Mouse (Mus musculus) hindbrain, embryonic 15.5 days (tissue): ENCODE results near the gene Lifr. TPM values are rescaled to one million over a fixed set of nuclear protein-coding genes. Genes with fewer than 3 reads are reported as not detected.

Source experiments
- ATAC-seq: fragments of 200-750 bp; cut with Nextera tagmentation; 2 replicates; pipeline ENCODE4 v1.8.0; 2017; ENCODE audit warnings: low read depth, moderate number of reproducible peaks, moderate TSS enrichment; ENCODE audit not compliant: low FRiP score
- H3K27ac ChIP-seq: fragments of 300-500 bp; sonication (generic); replicated peaks from 2 replicates; pipeline ENCODE4 v1.5.1; 2015; ENCODE audit warnings: mild to moderate bottlenecking, inconsistent platforms
- H3K27me3 ChIP-seq: fragments of 300-500 bp; sonication (generic); 2 replicates; pipeline ENCODE4 v1.6.1; 2015; ENCODE audit warnings: control low read depth, inconsistent platforms
- H3K36me3 ChIP-seq: fragments of 300-500 bp; sonication (generic); 2 replicates; pipeline ENCODE4 v1.6.1; 2015; ENCODE audit warnings: control low read depth, inconsistent platforms
- H3K4me1 ChIP-seq: fragments of 300-500 bp; sonication (generic); replicated peaks from 2 replicates; pipeline ENCODE4 v1.6.1; 2015; ENCODE audit warnings: control low read depth, inconsistent platforms
- H3K4me2 ChIP-seq: fragments of 300-500 bp; sonication (generic); 2 replicates; pipeline ENCODE4 v1.6.1; 2015; ENCODE audit warnings: moderate library complexity, mild to moderate bottlenecking, inconsistent platforms
- H3K4me3 ChIP-seq: fragments of 300-500 bp; sonication (generic); 2 replicates; pipeline ENCODE4 v1.5.1; 2015; ENCODE audit warnings: mild to moderate bottlenecking, inconsistent platforms
- H3K9ac ChIP-seq: fragments of 300-500 bp; sonication (generic); 2 replicates; pipeline ENCODE4 v1.6.1; 2015; ENCODE audit warnings: inconsistent platforms
- H3K9me3 ChIP-seq: fragments of 300-500 bp; sonication (generic); 2 replicates; pipeline ENCODE4 v1.6.1; 2016; ENCODE audit warnings: control low read depth, inconsistent platforms
- WGBS: fragments of 180-500 bp; shearing (Covaris S2); methylation state at CpG from one replicate; pipeline ENCODE4 v1.1.7; 2015; 5-methylcytosine and 5-hydroxymethylcytosine counted together
- polyA plus RNA-seq: library from polyadenylated mRNA; unstranded; fragments of >200 nt; fragmentation: Nextera tagmentation; extraction: Ambion mirVana; gene quantifications from 2 replicates; pipeline ENCODE4 v1.2.1, GENCODE M21; 2015

The Lifr gene
- polyA plus RNA-seq, 1 experiment from 2014 or later, result 18.3 TPM

GRCm38 (mm10) chr15:7116216-7116615 is 25.8 kb downstream of the Lifr start:
- Histone ChIP-seq H3K4me3 (no peak overlapping the region), H3K27me3 (no peaks in the 10 kb centered on the region), H3K27ac (no peak overlapping the region), H3K9me3 (no peaks in the 10 kb centered on the region), H3K9ac (no peak overlapping the region), H3K4me1 (no peaks in the 10 kb centered on the region), H3K36me3 (no peaks in the 10 kb centered on the region), H3K4me2 (no peak overlapping the region)
- WGBS, result 59% methylated on average over 1 of the region's 1 CpGs
- no peak for ATAC-seq

DNA sequence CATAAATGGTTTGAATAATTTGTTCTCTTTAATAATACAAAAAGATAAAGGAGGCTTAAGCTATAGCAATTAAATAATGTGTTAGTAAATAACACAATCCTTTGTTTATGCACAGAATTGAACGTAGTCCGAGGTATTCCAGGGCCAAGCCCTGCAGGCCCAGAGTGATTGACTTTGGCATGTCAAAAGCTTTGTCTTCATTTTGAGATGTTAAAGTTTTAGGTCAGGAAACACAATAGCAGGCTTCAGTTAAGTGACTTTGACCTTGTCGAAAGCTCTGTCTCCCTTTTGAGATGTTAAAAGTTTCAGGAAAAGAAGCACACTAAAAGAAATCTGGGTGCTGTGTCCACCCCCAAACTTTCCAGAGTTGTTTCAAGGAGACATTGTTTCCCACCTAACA is 26.3 kb downstream of the Lifr start:
- Histone ChIP-seq H3K36me3 (no peaks in the 10 kb centered on the region), H3K27me3 (no peaks in the 10 kb centered on the region), H3K9ac (no peak overlapping the region), H3K9me3 (no peaks in the 10 kb centered on the region), H3K4me1 (no peaks in the 10 kb centered on the region), H3K4me2 (no peak overlapping the region), H3K27ac (no peak overlapping the region), H3K4me3 (no peak overlapping the region)
- 50% methylated on average over 3 of the region's 3 CpGs for WGBS
- ATAC-seq, result no peak

DNA sequence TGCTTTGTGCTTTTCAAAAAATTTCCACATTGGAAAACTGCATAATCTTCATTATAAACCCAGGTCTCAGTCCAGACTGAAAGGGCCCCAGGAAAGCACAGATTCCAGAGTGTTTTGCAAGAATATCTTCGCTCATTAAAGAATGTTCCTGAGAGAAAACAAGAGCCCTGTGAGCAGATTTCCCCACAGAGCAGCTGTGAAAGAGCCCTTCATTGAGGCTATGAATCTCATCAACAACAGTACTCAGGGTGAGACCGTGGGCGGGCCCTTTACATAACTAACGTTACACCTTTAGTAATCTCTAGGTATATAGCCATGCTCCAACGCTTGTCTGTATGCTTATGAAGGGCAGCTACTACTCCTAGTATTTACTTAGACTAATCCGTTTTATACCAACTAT is 27.5 kb downstream of the Lifr start:
- H3K4me2 ChIP-seq, result no peak overlapping the region
- no peak for ATAC-seq
- no peaks in the 10 kb centered on the region for H3K36me3 ChIP-seq

DNA sequence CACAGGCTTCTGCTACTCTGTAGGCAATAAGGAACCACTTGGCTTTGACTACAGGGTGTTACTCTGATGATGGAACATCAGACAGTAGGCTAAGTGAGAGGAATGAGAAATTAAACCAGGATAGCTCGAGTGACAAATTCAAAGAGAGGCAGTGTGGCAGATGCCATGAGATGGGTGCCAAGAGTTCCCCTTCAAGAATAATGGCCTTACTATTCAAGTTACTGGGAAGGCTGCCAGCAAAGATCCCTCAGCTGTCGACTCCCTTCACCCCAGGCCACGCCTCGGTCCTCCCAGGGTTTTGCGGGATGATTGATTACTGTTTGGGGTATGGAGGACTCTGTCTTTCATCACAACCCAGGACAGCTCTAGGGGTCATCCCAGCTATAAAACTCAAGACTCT is 28.4 kb downstream of the Lifr start:
- Histone ChIP-seq H3K9me3 (no peaks in the 10 kb centered on the region), H3K27ac (no peak overlapping the region), H3K27me3 (no peaks in the 10 kb centered on the region), H3K4me2 (no peak overlapping the region), H3K9ac (no peak overlapping the region), H3K4me3 (no peak overlapping the region), H3K4me1 (no peaks in the 10 kb centered on the region), H3K36me3 (no peaks in the 10 kb centered on the region)
- WGBS, result 44% methylated on average over 5 of the region's 5 CpGs
- peak; percentile 88 for ATAC-seq

More for the DNA sequence above, 27.5 kb downstream of the Lifr start:
- Histone ChIP-seq H3K9me3 (no peaks in the 10 kb centered on the region), H3K4me1 (no peaks in the 10 kb centered on the region), H3K27ac (no peak overlapping the region), H3K27me3 (no peaks in the 10 kb centered on the region), H3K4me3 (no peak overlapping the region), H3K9ac (no peak overlapping the region)
- WGBS, result 76% methylated on average over 6 of the region's 6 CpGs

DNA sequence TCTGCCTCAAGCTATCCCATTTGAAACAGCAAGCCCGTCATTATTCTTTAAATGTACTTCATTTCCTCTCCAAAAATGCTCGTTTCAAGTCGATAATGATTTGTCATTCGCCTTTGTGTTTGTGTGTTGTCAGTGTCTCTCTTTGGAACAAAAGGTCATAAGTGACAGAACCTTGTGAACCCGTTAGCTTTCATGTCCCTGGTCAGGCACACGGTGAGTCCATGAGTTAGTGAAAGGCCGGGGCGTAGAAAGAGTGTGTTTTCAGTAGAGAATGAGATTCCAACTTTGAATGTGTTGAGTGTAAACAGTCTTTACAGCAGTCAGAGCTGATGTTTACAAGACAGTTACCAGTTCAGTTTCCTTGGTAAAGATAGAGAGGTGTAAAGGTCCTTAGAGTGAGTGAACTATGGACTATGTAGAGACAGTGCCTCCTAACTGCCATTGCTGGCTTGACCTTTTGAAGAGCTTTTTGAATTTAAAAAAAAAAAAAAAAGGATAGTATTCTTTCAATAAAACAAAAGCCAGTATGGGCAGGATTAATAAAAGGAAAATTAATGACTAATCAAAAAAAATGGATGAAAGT is 29.6 kb downstream of the Lifr start:
- 70% methylated on average over 8 of the region's 8 CpGs for WGBS
- no peak overlapping the region for H3K4me3 ChIP-seq
- H3K27me3 ChIP-seq, result no peaks in the 10 kb centered on the region
- H3K4me2 ChIP-seq, result no peak overlapping the region
- no peak overlapping the region for H3K27ac ChIP-seq
- H3K4me1 ChIP-seq, result no peaks in the 10 kb centered on the region
- H3K9me3 ChIP-seq, result no peaks in the 10 kb centered on the region
- ATAC-seq, result no peak
- H3K36me3 ChIP-seq, result no peaks in the 10 kb centered on the region
- no peak overlapping the region for H3K9ac ChIP-seq

- Histone ChIP-seq H3K4me2 (no peak overlapping the region), H3K4me3 (no peak overlapping the region), H3K9me3 (no peaks in the 10 kb centered on the region), H3K36me3 (no peaks in the 10 kb centered on the region), H3K4me1 (peaks cover 7% of the 10 kb centered on the region), H3K27ac (no peak overlapping the region), H3K9ac (no peak overlapping the region), H3K27me3 (no peaks in the 10 kb centered on the region)
- ATAC-seq, result no peak
- 50% methylated on average over 5 of the region's 5 CpGs for WGBS
Observed at GRCm38 (mm10) chr15:7123781-7124450, 33.5 kb downstream of the Lifr start.

DNA sequence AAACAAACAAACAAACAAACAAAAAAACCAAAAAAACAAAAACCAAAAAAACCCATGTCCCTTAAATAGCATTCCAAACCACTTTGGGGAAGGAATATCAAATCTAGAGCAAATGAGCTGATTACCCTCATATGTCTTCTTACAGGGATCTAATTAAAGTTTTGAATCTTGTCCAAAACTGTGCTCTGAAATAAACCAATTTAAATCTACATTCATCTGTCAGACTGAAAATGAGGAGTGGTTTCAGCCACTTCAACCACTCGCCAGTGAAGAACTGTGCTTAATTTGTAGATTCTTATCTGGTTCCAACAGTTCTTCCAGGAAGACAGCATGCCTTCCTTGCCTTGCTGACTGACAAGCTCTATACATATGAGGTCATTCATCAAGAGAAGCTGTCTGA is 35.8 kb downstream of the Lifr start:
- Histone ChIP-seq H3K9ac (no peak overlapping the region), H3K36me3 (no peaks in the 10 kb centered on the region), H3K4me3 (no peak overlapping the region), H3K4me2 (no peak overlapping the region), H3K27me3 (no peaks in the 10 kb centered on the region), H3K4me1 (peaks cover 20% of the 10 kb centered on the region), H3K27ac (no peak overlapping the region), H3K9me3 (no peaks in the 10 kb centered on the region)
- ATAC-seq, result no peak
- WGBS, result 58% methylated on average over 1 of the region's 1 CpGs

DNA sequence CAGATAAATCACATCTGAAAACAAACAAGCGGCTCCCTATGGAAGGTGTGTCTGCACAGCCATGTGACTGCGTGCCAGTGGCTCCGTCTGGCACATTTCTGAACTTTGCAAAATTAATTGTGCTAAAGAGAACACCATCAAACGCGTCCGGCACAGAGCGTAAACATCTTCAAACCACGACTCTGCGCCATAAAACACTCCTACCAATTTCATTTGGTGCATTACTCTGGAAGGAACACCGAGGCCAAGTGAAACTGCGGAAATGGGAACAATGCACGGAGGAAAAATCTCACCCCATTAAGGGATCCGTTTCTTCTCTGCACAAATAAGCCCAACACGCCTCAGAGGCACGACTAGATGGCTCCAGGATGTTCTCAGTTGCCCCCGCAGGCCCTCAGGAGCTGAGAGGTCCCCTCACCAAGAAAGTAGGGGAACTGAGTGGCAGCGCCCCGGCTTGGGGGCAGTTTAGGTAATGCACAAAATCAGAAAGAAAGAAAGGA is 38.3 kb downstream of the Lifr start:
- Histone ChIP-seq H3K4me1 (peaks cover 26% of the 10 kb centered on the region), H3K27me3 (no peaks in the 10 kb centered on the region), H3K27ac (peak overlapping the region; percentile 86), H3K9ac (peak overlapping the region; percentile 86), H3K36me3 (no peaks in the 10 kb centered on the region), H3K4me2 (peak overlapping the region; percentile 93), H3K9me3 (no peaks in the 10 kb centered on the region), H3K4me3 (peak overlapping the region; percentile 89)
- ATAC-seq, result peak; percentile 15
- 1% methylated on average over 18 of the region's 18 CpGs for WGBS

GRCm38 (mm10) chr15:7129127-7129943 is 38.9 kb downstream of the Lifr start:
- Histone ChIP-seq H3K9me3 (no peaks in the 10 kb centered on the region), H3K9ac (peak overlapping the region; percentile 86), H3K27ac (peak overlapping the region; percentile 86), H3K4me2 (peak overlapping the region; percentile 93), H3K4me1 (peaks cover 26% of the 10 kb centered on the region), H3K27me3 (no peaks in the 10 kb centered on the region), H3K36me3 (no peaks in the 10 kb centered on the region), H3K4me3 (peak overlapping the region; percentile 89)
- ATAC-seq, result peak; percentile 94
- under 1% methylated on average over 90 of the region's 116 CpGs for WGBS

GRCm38 (mm10) chr15:7129944-7130287 is 39.5 kb downstream of the Lifr start:
- no peak for ATAC-seq
- H3K9ac ChIP-seq, result peak overlapping the region; percentile 86
- H3K9me3 ChIP-seq, result no peaks in the 10 kb centered on the region
- WGBS, result 0% methylated on average over 16 of the region's 16 CpGs
- H3K4me1 ChIP-seq, result peaks cover 26% of the 10 kb centered on the region
- H3K27ac ChIP-seq, result peak overlapping the region; percentile 86
- H3K27me3 ChIP-seq, result no peaks in the 10 kb centered on the region
- H3K36me3 ChIP-seq, result no peaks in the 10 kb centered on the region
- peak overlapping the region; percentile 93 for H3K4me2 ChIP-seq
- peak overlapping the region; percentile 89 for H3K4me3 ChIP-seq

GRCm38 (mm10) chr15:7130691-7131225 is 40.3 kb downstream of the Lifr start:
- Histone ChIP-seq H3K9me3 (no peaks in the 10 kb centered on the region), H3K27me3 (no peaks in the 10 kb centered on the region), H3K9ac (peak overlapping the region; percentile 86; the same call in 1 of the 2 replicates), H3K27ac (no peak overlapping the region), H3K4me3 (peak overlapping the region; percentile 89), H3K4me2 (peak overlapping the region; percentile 93), H3K4me1 (peaks cover 26% of the 10 kb centered on the region), H3K36me3 (no peaks in the 10 kb centered on the region)
- WGBS, result 33% methylated on average over 7 of the region's 7 CpGs
- no peak for ATAC-seq

- no peak overlapping the region for H3K4me3 ChIP-seq
- H3K4me2 ChIP-seq, result 0 out of 2 replicates have a peak overlapping the region, but pooled peaks have one; percentile 5
- WGBS, result 46% methylated on average over 13 of the region's 13 CpGs
- no peaks in the 10 kb centered on the region for H3K27me3 ChIP-seq
- no peaks in the 10 kb centered on the region for H3K9me3 ChIP-seq
- ATAC-seq, result no peak
- H3K27ac ChIP-seq, result no peak overlapping the region
- no peaks in the 10 kb centered on the region for H3K36me3 ChIP-seq
- no peak overlapping the region for H3K9ac ChIP-seq
- H3K4me1 ChIP-seq, result peaks cover 26% of the 10 kb centered on the region
Observed at GRCm38 (mm10) chr15:7132741-7133140, 42.3 kb downstream of the Lifr start.
